Mouse (Mus musculus) heart, adult 18-20 months (tissue): ENCODE data around the gene H1fx. TPM values are rescaled to one million over a fixed set of nuclear protein-coding genes. Genes with fewer than 3 reads are reported as not detected.
"Not testable (repeated sequence)": the region's sequence is repeated elsewhere in the genome, so short reads cannot be mapped to it uniquely, and the experiment has no call there.

Source experiments
- DNase-seq, 2 experiments: peaks; one replicate each; pipeline ENCODE4 v3.0.0; 2021 to 2022; ENCODE audit warnings: mixed read lengths in 1 of 2
- microRNA-seq, 2 experiments: library from miRNA; unstranded; fragments of <30 nt; microRNA quantifications; one replicate each; pipeline ENCODE4 v1.2.0; 2022
- total RNA-seq, 2 experiments: library from RNA; stranded (reverse); gene quantifications; 2 replicates each; pipeline ENCODE4 v1.2.3; 2021

H1fx gene
- total RNA-seq, 2 experiments from 2014 or later, result 0.94 to 1.1 TPM

DNA sequence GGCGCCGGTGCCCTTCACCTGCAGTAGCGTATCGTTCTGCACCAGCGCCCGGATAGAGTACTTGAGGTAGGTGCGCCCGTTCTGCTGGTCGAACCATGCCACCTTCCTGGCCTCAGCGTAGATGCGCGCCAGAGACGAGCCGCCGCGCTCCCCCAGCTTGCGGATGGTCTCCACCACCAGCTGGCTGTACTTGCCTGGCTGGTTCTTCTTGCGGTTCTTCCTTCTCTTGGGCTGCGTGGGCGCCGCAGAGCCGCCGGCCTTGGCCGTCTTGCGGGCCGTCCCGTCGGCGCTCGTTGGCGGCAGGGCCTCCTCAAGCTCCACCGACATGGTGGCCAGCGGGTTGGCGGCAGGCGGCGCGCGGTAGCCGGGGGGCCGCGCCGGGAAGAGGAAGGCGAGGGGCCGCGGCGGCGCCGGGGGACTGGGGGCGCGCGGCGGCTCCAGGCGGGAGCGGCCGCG lies 379 bp downstream of the H1fx start:
- no peak for DNase-seq

DNA sequence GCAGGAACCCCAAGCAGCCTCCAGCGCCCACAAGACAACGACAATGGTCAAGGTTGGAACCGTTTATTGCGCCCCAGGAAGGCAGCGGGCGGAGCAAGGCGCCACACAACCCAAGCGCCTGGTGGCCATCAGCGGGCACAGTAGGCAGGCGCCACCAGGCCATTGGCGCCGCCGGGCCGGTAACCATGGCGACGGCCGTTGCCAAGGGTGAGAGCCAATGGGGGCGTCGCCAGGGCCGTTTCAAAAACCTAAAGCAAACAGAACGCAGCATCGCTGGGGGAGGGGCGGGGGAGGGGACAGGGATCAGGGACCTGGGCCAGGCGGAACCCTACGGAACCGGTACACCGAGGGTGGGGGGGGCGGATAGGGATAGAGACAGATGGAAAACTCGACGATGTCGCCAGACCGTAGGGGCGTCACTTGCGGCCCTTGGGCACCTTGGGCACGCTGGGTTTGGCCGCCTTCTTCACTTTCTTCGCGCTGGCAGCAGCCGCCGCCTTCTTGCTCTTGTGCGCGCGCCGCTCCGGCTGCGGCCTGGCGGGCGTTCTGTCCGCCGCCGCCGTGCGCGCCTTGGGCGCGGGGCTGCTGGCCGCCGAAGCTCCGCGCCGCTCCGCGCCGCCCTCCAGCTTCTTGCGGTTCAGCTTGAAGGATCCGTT lies 935 bp downstream of the H1fx start:
- no peak for DNase-seq

DNA sequence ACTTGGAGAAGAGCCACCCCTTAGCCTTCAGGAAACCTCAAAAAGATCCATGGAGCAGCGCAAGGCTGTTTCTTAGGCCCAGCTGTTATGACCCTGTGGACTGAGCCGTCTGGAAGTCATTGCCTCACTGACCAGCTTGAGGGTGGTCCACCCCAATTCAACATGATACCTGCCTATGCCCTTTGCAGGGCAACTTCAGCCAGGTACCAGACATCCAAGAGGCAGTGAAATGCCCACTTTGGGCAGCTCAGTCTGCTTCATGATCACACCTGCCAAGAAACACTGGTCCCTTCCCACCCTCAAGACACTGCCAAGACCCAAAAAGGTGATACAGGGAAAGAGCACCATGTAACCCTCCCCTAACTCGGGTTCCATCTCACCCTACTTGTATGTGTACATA lies 1.7 kb downstream of the H1fx start:
- DNase-seq, result no peak

DNA sequence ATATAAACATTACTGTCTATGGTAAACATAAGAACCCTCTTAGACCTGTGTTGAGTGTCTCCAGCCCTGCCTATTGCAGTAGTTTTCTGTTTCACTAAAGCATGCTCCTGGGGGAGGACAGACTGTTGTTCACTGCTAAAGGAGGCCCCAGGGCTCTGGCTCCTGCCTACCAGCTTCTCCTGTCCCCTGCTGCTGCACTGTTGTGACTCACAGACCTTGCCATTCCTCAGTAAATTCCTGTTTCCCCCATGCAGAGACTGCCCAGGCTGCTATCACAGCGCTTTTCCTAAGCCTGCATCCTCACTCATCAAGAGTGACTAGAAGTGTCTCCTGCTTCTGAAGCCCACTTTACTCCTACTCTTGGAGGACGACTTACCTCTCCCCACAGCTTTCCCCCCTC lies 11.4 kb downstream of the H1fx start:
- no peak for DNase-seq

DNA sequence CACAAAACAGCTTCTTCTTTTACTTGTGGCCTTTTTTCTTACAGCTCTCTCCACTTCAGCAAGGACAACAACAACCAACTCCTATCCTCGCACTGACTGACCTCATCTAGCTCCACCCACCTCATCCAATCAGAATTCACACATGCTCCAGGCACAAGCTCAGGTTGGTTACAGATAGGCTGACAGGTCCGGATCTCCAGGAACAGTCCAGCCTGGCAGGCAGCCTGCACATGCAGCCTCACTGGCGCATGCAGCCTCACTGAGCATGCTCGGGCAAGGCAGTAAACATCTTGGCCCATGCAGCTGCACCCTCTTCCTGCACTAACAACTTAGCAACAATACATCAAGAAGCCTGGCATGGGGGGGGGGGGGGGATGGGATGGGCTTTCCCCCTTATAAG lies 19.0 kb downstream of the H1fx start:
- DNase-seq, result not testable (repeated sequence)

DNA sequence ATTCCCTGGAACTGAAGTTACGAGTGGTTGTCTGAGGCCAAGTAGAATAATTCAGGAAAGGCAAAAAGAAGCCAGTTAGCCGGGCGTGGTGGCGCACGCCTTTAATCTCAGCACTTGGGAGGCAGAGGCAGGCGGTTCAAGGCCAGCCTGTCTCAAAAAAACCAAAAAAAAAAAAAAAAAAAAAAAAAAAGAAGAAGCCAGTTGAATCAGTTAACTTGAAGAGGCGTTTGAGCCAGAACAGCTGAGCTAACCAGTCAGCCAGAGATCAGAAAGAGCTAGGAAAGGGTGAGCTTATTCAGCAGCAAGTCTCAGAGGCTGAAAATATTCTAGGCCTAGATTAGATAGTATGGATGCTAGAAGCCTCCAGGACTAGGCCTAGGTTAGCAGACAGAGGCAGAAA lies 39.3 kb downstream of the H1fx start:
- DNase-seq, result no peak

DNA sequence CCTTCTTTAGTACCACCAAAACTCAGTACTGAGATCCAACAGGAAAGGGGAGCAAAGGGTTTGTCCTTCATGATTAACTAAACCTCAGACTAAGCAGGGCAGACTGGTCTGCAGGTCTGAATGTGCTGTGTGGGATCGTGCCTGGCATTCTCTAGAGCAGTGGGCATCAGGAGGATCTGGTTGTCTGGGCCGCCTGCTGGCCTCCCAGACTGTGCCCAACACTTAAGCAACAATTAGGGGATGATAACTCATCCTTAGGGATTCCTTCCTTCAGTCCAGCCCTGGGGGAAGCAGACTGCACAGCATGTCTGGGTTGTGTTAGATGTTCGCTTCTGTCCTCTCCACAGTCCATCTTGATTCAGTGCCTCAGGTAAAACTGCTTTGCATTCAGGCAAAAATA lies 42.5 kb downstream of the H1fx start:
- no peak for DNase-seq

DNA sequence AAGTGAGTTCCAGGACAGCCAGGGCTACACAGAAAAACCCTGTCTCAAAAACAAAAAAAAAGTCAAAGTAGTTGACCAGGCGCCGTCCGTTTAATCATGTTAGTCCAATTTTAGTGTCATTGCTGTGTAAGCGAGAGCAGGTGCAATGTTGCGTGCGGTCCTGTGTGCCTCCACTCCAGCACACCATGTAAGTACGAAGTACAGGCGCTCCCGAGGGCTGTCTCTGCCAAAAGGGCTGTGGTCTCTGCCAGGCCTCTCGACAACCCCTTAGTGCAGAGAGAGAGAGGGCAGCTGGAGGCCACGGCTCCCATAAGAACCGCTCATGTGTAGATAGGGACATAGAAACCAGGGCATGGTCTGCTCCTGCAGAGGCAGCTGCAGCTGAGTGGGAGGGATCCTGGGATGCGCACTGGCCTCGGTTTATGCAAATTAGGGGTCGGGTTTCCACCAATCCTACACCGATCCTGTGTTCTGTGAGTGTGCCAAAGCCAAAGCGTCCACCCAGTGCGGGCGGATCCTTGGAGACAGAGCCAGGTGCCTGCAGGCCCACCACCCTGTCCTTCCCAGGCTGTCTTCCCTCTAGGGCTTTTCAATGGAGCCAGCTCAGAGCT lies 44.2 kb downstream of the H1fx start:
- DNase-seq, result peak in 1 of 2 experiments; percentile 15

DNA sequence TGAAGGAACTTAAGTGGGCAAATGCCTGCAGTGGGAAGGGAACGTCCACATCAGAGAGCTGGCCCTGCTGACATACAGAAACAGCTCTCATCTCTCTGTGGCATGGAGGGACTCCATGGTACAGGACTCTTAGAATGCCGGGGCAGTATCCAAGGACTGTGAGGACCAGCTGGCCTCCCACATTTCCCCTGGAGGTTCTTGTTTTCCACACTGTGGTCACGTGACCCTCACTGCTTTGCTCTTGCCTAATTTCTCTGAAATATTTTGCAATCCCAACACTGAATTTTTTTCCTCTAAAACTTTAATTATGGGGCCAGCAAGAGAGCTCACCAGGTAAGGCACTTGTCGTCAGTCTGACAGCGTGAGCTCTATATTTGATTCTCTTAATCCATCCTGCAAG lies 46.4 kb downstream of the H1fx start:
- DNase-seq, result peak; percentile 57 to 77

Small RNA genes within 50 kb of the gene (microRNA-seq; reads per million reads assigned to microRNA genes)
- 0 to 1.5 reads per million in 2 experiments for gene Gm47286

Other genes starting within 250 kb of the H1fx start
- gene Gp9, start 203.6 kb downstream of the H1fx start, total RNA-seq, result 1 to 10 TPM; 1.2 TPM
- gene Rab43, start 169.5 kb downstream of the H1fx start, total RNA-seq, result 10 to 100 TPM in 1 of 2 experiments, 1 to 10 TPM in 1; 7.6 to 10.2 TPM
- 1 to 10 TPM in 1 of 2 experiments, under 1 TPM in 1; 0.74 to 1.3 TPM for gene Gm45140, start 145.8 kb downstream of the H1fx start, total RNA-seq
- 10 to 100 TPM; 21.1 to 23.9 TPM for gene Isy1, start 142.8 kb downstream of the H1fx start, total RNA-seq
- gene Cnbp, start 130.5 kb downstream of the H1fx start, total RNA-seq, result 100 to 1,000 TPM; 335 to 351 TPM
- 10 to 100 TPM; 38.9 to 39.3 TPM for gene Copg1, start 93.8 kb downstream of the H1fx start, total RNA-seq
- gene Hmces, start 67.7 kb downstream of the H1fx start, total RNA-seq, result 10 to 100 TPM; 10.8 to 12.2 TPM
- 100 to 1,000 TPM; 271 to 283 TPM for gene Rab7, start 63.6 kb upstream of the H1fx start, total RNA-seq
- 100 to 1,000 TPM; 104 to 108 TPM for gene Rpn1, start 102.8 kb upstream of the H1fx start, total RNA-seq
- 10 to 100 TPM; 18.1 to 23.4 TPM for gene Gata2, start 212.3 kb upstream of the H1fx start, total RNA-seq
- gene Dnajb8, start 240.6 kb upstream of the H1fx start, total RNA-seq, result not detected